Mouse (Mus musculus): ENCODE results near the gene Rpp38. TPM values are rescaled to one million over a fixed set of nuclear protein-coding genes. Genes with fewer than 3 reads are reported as not detected.

Rpp38 gene
- polyA plus RNA-seq, 1 experiment: 6.9 TPM

DNA sequence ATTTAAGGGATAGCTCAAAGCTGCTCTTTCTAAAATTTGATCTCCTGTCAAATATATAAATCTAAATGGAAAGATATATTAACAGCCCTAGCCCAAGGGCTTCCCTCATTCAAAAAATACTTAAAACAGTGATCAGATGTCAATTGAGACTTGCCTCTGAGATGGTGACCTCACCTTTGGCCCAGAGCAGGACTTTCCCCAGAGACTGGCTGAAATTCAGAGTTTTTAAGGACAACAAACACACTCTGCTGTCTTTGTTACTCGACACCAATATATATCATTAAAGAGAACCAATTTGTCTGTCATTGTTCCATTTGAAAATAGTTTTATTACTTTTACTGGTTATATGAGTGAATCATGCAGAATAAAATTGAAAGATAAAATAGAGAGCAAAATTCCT is 42.9 kb downstream of the Rpp38 start:
- no peak for DNase-seq (ENCODE audit: low read depth, low spot score)
- WGBS: 63% methylated on average over 1 of the region's 1 CpGs

DNA sequence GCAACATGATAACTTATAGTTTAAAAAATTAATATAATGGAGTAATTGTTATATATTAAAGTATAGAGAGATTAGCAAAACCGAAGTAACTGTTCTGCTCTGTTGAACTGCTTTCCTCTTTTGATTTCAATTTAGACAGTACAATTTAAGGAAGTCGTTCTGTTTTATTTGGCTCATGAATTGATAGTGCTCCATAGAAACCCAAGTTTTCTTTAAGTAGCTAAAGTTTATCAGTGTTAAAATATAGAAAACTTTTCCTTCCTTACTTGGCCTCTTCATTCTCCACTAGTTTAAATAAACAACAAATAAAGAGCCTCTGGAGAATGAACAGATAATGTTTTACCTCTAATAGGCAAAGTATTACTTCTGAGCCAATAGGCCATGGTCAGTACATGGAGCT is 46.2 kb downstream of the Rpp38 start:
- no peak for DNase-seq (ENCODE audit: low read depth, low spot score)

DNA sequence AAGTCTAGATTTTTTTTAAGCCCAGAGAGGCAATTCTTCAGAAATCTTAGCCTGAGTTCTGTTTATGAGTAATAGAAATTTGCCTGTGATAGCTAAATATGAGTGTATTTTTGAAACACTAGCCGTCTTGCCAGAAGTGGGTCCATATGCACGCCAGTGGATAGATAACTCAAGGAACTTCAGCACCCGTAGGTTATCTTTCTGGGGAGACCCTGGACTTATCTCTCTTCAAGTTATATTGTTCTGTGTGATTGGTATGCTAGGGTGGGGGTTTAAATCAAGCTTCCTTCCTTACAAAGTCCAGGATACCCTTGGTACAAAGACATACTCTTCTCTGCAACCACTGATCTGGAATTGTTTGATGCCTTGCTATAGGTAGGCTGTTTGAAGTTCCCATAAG is 46.7 kb downstream of the Rpp38 start:
- DNase-seq (ENCODE audit: low read depth, low spot score): no peak
- WGBS: 75% methylated on average over 3 of the region's 3 CpGs

More for the DNA sequence above, 46.2 kb downstream of the Rpp38 start:
- WGBS: 38% methylated on average over 2 of the region's 2 CpGs

DNA sequence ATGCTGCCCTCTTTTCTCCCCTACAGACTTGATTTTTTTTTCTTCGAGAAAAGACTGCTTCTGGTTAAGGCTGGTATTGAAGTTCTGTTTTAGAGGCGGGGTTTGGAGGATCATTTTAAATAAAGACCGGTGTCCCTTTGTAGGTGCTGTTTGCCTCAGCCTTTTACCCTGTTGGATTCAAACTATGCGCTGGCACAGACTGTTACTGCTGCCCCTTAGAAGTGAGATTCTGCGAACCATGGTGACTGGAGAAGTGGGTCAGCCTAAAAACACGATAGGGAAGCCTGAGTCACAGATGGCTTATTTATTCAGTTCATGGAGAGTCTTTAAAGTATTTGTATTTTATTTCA is 47.3 kb downstream of the Rpp38 start:
- DNase-seq (ENCODE audit: low read depth, low spot score): peak; percentile 19
- 1% methylated on average over 6 of the region's 6 CpGs for WGBS

DNA sequence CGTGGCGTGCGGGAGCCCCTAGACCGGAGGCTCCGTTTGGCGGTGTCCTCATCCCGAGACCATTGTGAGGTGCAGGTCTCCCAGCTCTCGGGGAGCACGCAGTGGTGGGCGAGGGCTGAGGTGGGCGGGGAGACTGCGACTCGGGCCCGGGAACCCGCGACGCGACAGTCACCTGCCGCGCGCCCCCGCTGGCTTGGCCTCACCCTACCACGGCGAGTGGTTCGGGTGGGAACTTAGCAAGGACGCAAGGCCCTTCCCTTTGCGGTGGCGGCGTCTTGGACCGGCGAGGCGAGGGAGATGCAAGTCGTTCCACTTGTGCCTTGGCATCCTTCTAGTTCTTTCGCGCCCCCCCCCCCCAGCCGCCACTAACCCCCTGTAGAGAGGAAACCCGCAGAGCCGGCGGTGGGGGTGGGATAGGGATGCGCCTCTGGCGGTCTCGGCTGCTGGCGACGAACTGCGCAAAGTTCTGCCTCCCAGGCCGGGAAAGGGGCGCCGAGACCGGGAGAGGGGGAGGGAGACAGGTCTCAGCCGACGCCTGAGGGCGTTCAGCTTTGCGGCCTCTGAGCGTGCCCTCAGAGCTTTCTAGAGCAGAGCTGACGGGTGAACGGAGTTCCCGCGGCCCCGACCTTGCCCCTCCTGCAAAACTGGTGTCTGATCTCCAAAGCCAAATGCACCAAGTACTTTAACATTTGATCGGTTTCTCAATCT is 47.8 kb downstream of the Rpp38 start:
- WGBS: under 1% methylated on average over 60 of the region's 60 CpGs
- no peak for DNase-seq (ENCODE audit: low read depth, low spot score)

DNA sequence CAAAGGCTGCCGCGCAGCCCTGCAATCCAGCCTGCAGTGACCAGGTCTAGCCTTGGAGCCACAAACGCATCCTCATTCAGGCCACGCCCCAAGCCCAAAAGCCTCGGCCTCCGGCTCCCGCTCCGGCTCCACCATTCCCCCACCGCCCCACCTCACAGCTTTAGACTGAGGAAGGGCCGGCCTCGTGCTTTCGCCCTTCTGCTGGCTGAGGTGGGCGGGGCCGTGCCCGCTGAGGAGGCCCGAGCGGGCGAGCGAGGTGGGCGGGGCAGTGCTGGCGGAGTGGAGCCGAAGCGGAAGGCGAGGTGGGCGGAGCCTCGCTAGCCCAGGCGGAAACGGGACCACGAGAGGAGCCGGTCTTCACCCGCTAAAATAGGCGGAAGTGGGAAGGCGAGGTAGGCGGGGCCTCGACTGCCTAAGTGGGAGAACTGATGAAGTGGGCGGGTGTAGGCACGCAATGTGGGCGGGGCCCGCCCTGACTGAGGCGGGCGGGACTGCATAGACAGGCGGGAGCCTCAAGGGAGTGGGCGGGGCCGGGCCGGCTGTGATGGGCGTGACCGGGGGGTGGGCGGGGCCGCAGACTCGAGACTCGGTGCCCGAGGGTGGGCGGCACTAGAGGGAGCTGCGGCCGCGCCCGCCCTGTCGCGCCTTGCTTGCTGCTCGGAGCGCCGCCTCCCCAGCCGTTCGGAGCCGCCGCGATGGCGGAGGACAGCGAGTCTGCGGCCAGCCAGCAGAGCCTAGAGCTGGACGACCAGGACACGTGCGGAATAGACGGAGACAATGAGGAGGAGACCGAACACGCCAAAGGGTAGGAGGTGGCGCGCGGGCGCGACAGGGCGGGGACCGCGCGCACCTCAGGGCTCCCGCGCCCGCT is 48.6 kb downstream of the Rpp38 start, which contains the start of gene Nmt2:
Nmt2 (plus strand) TSS at position 611 of the 871 bp plus-strand sequence.
- peak; percentile 100 for DNase-seq (ENCODE audit: low read depth, low spot score)
- under 1% methylated on average over 88 of the region's 88 CpGs for WGBS

DNA sequence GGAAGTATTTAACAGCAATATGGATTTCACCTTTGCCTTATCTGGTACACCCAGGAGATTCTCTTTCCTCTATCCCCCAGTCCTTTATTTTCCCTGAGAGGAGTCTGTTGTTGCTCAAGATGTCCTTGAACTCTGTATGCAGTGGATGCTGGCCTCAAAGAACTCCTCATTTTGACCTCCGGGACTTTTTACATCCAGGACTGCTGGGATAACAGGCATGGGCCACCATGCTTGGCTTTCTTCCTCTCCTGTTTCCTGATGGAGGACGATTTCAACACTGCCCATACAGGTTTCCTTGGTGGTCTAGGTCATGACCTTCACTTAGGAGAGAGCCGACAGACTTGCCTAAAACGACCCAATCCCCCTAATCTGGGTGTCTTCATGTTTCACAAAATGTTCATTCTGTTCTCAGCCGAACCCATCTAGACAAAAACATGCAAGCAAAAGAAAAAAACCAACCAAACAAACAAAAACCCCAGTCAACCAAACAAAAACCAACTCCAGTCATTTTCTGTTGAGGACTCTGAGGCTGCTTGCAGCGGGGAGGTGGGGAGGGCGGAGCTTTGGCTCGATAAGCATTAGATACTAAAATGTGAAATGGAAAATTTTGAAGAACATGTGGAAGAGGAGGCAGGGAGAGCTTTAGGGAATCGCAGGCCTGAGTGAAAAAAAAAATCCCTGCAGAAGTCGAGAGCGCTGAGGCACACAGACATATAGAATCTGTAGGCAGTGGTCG is 49.4 kb downstream of the Rpp38 start:
- 16% methylated on average over 12 of the region's 12 CpGs for WGBS
- DNase-seq (ENCODE audit: low read depth, low spot score): no peak

DNA sequence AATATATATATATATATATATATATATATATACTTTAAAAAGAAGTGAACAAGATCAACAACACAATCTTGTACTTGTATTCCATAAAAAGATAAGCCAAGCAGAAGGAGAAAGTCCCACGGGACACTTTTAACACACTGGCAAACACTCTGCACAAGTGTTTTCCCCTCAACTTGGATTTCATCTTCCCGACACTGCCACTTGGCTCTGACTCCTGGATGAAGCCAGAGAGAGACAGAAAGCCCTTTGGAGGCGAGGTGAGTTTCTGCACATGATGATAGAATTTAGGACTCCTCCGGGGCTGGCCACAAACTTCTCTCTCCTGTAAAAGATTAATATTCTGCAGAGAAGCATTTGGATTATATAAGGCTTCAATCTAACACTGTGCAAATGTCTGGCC is 51.1 kb downstream of the Rpp38 start:
- no peak for DNase-seq (ENCODE audit: low read depth, low spot score)
- WGBS: 77% methylated on average over 4 of the region's 4 CpGs

Other genes with a start within 250 kb of the Rpp38 start
- gene Fam171a1, start 218.4 kb downstream of the Rpp38 start, polyA plus RNA-seq (2012; rRNA removed): 7.1 and 8.1 TPM in 2 replicates
- gene Nmt2, start 48.4 kb downstream of the Rpp38 start, polyA plus RNA-seq (2012; rRNA removed): 3.8 and 4.2 TPM in 2 replicates
- 0.27 TPM in 1 of 2 replicates, not detected in the other for gene Acbd7, start 3.5 kb upstream of the Rpp38 start, polyA plus RNA-seq (2012; rRNA removed)
- not detected in 2 replicates for gene Olah, start 64.6 kb upstream of the Rpp38 start, polyA plus RNA-seq (2012; rRNA removed)
- not detected in 2 replicates for gene Meig1, start 90.0 kb upstream of the Rpp38 start, polyA plus RNA-seq (2012; rRNA removed)
- 2.6 and 4.9 TPM in 2 replicates for gene Dclre1c, start 91.5 kb upstream of the Rpp38 start, polyA plus RNA-seq (2012; rRNA removed)
- 1.3 TPM in 2 replicates for gene Suv39h2, start 142.4 kb upstream of the Rpp38 start, polyA plus RNA-seq (2012; rRNA removed)
- 1.1 and 1.5 TPM in 2 replicates for gene Gm45902, start 180.1 kb upstream of the Rpp38 start, polyA plus RNA-seq (2012; rRNA removed)
- gene Hspa14, start 180.2 kb upstream of the Rpp38 start, polyA plus RNA-seq (2012; rRNA removed): 28.7 and 31.3 TPM in 2 replicates
- gene Cdnf, start 180.4 kb upstream of the Rpp38 start, polyA plus RNA-seq (2012; rRNA removed): 0.29 and 0.36 TPM in 2 replicates
- gene Fam107b, start 237.8 kb upstream of the Rpp38 start, polyA plus RNA-seq (2012; rRNA removed): 27.6 and 30.6 TPM in 2 replicates